Mouse (Mus musculus): Measurements from ENCODE around the gene Itga3. TPM values are rescaled to one million over a fixed set of nuclear protein-coding genes. Genes with fewer than 3 reads are reported as not detected.
A peak's percentile ranks its signal among the peaks of the same experiment; 100 is the strongest.

The Itga3 gene
- polyA plus RNA-seq, 1 experiment from 2014 or later, result 9.4 TPM

- Histone ChIP-seq H3K27me3 (ENCODE audit: control insufficient read depth, insufficient read depth, low read length) (no peaks in the 10 kb centered on the region), H3K27ac (replicated peaks in 1 of 2; ENCODE audit: control insufficient read depth in 1 of 2, insufficient read depth in 1 of 2, low read depth in 2 of 2, low read length in 2 of 2) (no peak overlapping the region), H3K4me2 (ENCODE audit: low read length) (no peak overlapping the region), H3K4me3 (ENCODE audit: control insufficient read depth in 1 of 2, insufficient read depth in 1 of 2, low read depth in 1 of 2, low read length in 2 of 2) (no peak overlapping the region), H3K36me3 (ENCODE audit: control insufficient read depth, insufficient read depth, low read length) (peaks cover 69% of the 10 kb centered on the region), H3K9ac (ENCODE audit: low read length) (no peak overlapping the region), H3K4me1 (ENCODE audit: control insufficient read depth in 2 of 2, insufficient read depth in 2 of 2, low read length in 2 of 2) (no peaks in the 10 kb centered on the region), H3K9me3 (ENCODE audit: control insufficient read depth, low read length) (no peaks in the 10 kb centered on the region)
- ATAC-seq (ENCODE audit: insufficient number of reproducible peaks, insufficient read depth, low FRiP score, low read depth), result no peak
- WGBS, result 55% methylated on average over 9 of the region's 9 CpGs
Measured at GRCm38 (mm10) chr11:95053062-95053461, 23.5 kb downstream of the Itga3 start.

DNA sequence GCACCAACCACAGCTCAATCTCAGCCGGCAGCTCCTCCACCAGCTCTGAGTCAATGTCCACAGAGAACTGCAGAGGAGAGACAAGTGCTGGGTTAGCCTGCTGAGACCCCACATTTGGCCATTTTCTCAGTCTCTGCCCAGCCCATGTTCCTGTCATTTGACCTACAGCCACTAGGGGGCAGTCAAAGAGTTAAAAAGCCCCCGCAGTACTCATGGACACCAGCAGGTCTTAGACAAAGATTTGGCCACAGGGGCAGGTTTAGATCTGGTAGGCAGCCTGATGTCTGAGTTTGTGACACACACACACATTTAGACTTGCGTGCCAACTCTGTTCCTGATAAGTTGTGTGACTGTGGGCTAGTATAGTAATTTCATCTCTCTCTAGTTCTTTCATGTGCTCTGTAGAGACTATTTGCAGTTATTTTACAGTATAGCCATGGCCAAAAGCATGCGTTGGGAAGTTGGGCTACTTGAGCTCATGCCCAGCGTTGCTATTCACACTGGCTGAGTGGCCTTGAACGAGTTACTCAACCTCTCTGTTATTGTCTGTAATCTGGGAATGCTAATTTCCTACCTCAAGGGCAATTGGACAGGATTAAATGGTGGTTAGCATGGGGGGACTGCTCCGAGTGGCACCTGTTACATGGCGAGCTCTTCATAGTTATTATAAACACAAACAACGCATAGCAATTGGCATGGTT, 29.5 kb downstream of the Itga3 start:
- Histone ChIP-seq H3K36me3 (ENCODE audit: control insufficient read depth, insufficient read depth, low read length) (peaks cover 41% of the 10 kb centered on the region), H3K27me3 (ENCODE audit: control insufficient read depth, insufficient read depth, low read length) (no peaks in the 10 kb centered on the region), H3K9ac (ENCODE audit: low read length) (no peak overlapping the region), H3K4me3 (ENCODE audit: control insufficient read depth in 1 of 2, insufficient read depth in 1 of 2, low read depth in 1 of 2, low read length in 2 of 2) (no peak overlapping the region), H3K4me1 (ENCODE audit: control insufficient read depth in 2 of 2, insufficient read depth in 2 of 2, low read length in 2 of 2) (no peaks in the 10 kb centered on the region), H3K4me2 (ENCODE audit: low read length) (no peak overlapping the region), H3K27ac (replicated peaks in 1 of 2; ENCODE audit: control insufficient read depth in 1 of 2, insufficient read depth in 1 of 2, low read depth in 2 of 2, low read length in 2 of 2) (no peak overlapping the region), H3K9me3 (ENCODE audit: control insufficient read depth, low read length) (no peaks in the 10 kb centered on the region)
- no peak for ATAC-seq (ENCODE audit: insufficient number of reproducible peaks, insufficient read depth, low FRiP score, low read depth)
- WGBS, result 51% methylated on average over 9 of the region's 9 CpGs

DNA sequence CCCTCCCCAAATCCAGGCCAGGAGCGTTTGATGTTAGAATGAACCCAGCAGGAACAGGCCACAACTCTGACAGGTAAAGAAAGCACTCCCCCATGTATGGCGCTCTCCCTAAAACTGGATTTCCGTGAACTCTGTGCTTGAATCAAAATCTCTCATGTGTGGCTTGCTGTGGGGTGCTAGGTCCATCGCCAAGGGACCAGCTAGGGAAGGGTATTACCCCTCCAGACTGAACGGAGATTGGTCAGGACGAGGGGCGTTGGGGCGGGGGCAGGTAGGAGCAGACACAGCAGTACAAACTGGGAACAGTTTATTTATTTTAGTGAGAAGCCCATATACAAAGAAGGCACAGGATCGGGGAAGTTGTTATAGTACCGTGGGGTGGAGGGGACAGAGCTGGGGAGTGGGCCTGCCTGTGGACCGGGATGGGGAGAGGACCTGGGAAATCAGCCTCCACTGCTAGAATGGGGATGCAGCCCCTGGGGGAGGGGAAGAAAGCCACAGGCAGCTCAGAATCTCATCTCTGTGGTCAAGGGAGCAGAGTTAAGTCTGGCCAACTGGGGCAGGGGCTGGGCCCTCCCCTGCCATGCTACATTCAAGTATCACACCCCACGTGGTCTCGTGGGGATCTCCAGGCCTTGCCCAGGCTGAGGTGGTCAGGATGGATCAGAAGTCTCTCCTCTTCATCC, 32.3 kb downstream of the Itga3 start:
- ATAC-seq (ENCODE audit: insufficient number of reproducible peaks, insufficient read depth, low FRiP score, low read depth), result no peak
- H3K9me3 ChIP-seq (ENCODE audit: control insufficient read depth, low read length), result no peaks in the 10 kb centered on the region
- H3K27ac ChIP-seq (replicated peaks in 1 of 2; ENCODE audit: control insufficient read depth in 1 of 2, insufficient read depth in 1 of 2, low read depth in 2 of 2, low read length in 2 of 2), result no peak overlapping the region

GRCm38 (mm10) chr11:95043608-95044007, 33.0 kb downstream of the Itga3 start:
- Histone ChIP-seq H3K27ac (replicated peaks in 1 of 2; ENCODE audit: control insufficient read depth in 1 of 2, insufficient read depth in 1 of 2, low read depth in 2 of 2, low read length in 2 of 2) (no peak overlapping the region), H3K9me3 (ENCODE audit: control insufficient read depth, low read length) (no peaks in the 10 kb centered on the region), H3K36me3 (ENCODE audit: control insufficient read depth, insufficient read depth, low read length) (peaks cover 27% of the 10 kb centered on the region), H3K4me2 (ENCODE audit: low read length) (no peak overlapping the region), H3K4me3 (ENCODE audit: control insufficient read depth in 1 of 2, insufficient read depth in 1 of 2, low read depth in 1 of 2, low read length in 2 of 2) (no peak overlapping the region), H3K9ac (ENCODE audit: low read length) (no peak overlapping the region), H3K4me1 (ENCODE audit: control insufficient read depth in 2 of 2, insufficient read depth in 2 of 2, low read length in 2 of 2) (peaks cover 6 to 12% of the 10 kb centered on the region in 2 experiments), H3K27me3 (ENCODE audit: control insufficient read depth, insufficient read depth, low read length) (no peaks in the 10 kb centered on the region)
- 54% methylated on average over 7 of the region's 7 CpGs for WGBS
- no peak for ATAC-seq (ENCODE audit: insufficient number of reproducible peaks, insufficient read depth, low FRiP score, low read depth)

More for the DNA sequence above, 32.3 kb downstream of the Itga3 start:
- no peak overlapping the region for H3K4me2 ChIP-seq (ENCODE audit: low read length)
- H3K27me3 ChIP-seq (ENCODE audit: control insufficient read depth, insufficient read depth, low read length), result no peaks in the 10 kb centered on the region
- H3K36me3 ChIP-seq (ENCODE audit: control insufficient read depth, insufficient read depth, low read length), result peaks cover 24% of the 10 kb centered on the region
- whole genome bisulfite sequencing, result 58% methylated on average over 11 of the region's 13 CpGs
- no peak overlapping the region for H3K9ac ChIP-seq (ENCODE audit: low read length)
- H3K4me1 ChIP-seq (ENCODE audit: control insufficient read depth in 2 of 2, insufficient read depth in 2 of 2, low read length in 2 of 2), result peaks cover 6 to 12% of the 10 kb centered on the region in 2 experiments
- no peak overlapping the region for H3K4me3 ChIP-seq (ENCODE audit: control insufficient read depth in 1 of 2, insufficient read depth in 1 of 2, low read depth in 1 of 2, low read length in 2 of 2)

DNA sequence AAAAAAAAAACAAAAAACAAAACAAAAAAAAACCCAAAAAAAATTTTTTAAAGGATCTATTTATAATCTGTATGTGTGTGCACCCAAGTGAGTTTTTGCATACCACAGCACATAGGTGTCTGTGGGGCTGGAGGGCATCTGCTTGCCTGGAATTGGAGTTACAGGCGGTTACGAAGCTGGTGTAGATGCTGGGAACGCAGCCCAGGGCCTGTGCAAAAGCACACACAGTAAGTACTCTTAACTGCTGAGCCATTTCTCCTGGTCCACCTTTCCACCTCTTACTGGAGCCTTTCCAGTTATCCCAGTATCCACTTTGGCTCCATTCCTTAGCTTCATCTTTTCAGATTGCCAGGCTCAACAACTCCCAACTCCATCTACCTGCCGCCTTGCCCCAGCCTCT, 33.5 kb downstream of the Itga3 start:
- Histone ChIP-seq H3K9me3 (ENCODE audit: control insufficient read depth, low read length) (no peaks in the 10 kb centered on the region), H3K4me3 (ENCODE audit: control insufficient read depth in 1 of 2, insufficient read depth in 1 of 2, low read depth in 1 of 2, low read length in 2 of 2) (no peak overlapping the region), H3K27ac (replicated peaks in 1 of 2; ENCODE audit: control insufficient read depth in 1 of 2, insufficient read depth in 1 of 2, low read depth in 2 of 2, low read length in 2 of 2) (no peak overlapping the region), H3K27me3 (ENCODE audit: control insufficient read depth, insufficient read depth, low read length) (no peaks in the 10 kb centered on the region), H3K9ac (ENCODE audit: low read length) (no peak overlapping the region), H3K36me3 (ENCODE audit: control insufficient read depth, insufficient read depth, low read length) (peaks cover 32% of the 10 kb centered on the region), H3K4me1 (ENCODE audit: control insufficient read depth in 2 of 2, insufficient read depth in 2 of 2, low read length in 2 of 2) (peaks cover 6 to 12% of the 10 kb centered on the region in 2 experiments), H3K4me2 (ENCODE audit: low read length) (no peak overlapping the region)
- 80% methylated on average over 4 of the region's 4 CpGs for WGBS
- no peak for ATAC-seq (ENCODE audit: insufficient number of reproducible peaks, insufficient read depth, low FRiP score, low read depth)

DNA sequence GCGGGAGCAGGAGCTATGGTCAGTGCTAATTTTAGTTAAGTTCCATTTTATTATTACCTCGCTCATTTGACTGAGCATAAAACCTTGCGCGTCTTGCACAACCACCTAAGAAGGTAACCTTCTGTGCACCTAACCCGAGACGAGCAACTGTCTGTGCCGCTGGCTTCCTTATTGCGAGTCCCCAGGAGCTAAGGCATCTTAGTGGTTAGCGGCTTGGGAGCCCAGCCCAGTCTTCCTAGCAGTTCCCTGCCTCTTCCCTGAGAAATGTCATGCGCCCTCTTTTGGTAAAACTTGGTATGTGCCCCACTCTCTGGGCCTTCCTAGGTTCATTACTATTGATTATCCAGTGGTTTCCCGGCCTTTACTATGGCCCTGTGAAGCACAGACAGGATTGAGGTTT, 34.5 kb downstream of the Itga3 start:
- peak overlapping the region; percentile 33 to 71; a peak in 3 of 4 replicates for H3K27ac ChIP-seq (replicated peaks in 1 of 2; ENCODE audit: control insufficient read depth in 1 of 2, insufficient read depth in 1 of 2, low read depth in 2 of 2, low read length in 2 of 2)
- ATAC-seq (ENCODE audit: insufficient number of reproducible peaks, insufficient read depth, low FRiP score, low read depth), result no peak
- H3K4me1 ChIP-seq (ENCODE audit: control insufficient read depth in 2 of 2, insufficient read depth in 2 of 2, low read length in 2 of 2), result peaks cover 6 to 12% of the 10 kb centered on the region in 2 experiments
- H3K9ac ChIP-seq (ENCODE audit: low read length), result peak overlapping the region; percentile 69
- H3K4me3 ChIP-seq (ENCODE audit: control insufficient read depth in 1 of 2, insufficient read depth in 1 of 2, low read depth in 1 of 2, low read length in 2 of 2), result peak overlapping the region; percentile 40 to 87
- peak overlapping the region; percentile 76 for H3K4me2 ChIP-seq (ENCODE audit: low read length)
- no peaks in the 10 kb centered on the region for H3K27me3 ChIP-seq (ENCODE audit: control insufficient read depth, insufficient read depth, low read length)
- 0% methylated on average over 11 of the region's 11 CpGs for WGBS
- peaks cover 42% of the 10 kb centered on the region for H3K36me3 ChIP-seq (ENCODE audit: control insufficient read depth, insufficient read depth, low read length)
- H3K9me3 ChIP-seq (ENCODE audit: control insufficient read depth, low read length), result no peaks in the 10 kb centered on the region

DNA sequence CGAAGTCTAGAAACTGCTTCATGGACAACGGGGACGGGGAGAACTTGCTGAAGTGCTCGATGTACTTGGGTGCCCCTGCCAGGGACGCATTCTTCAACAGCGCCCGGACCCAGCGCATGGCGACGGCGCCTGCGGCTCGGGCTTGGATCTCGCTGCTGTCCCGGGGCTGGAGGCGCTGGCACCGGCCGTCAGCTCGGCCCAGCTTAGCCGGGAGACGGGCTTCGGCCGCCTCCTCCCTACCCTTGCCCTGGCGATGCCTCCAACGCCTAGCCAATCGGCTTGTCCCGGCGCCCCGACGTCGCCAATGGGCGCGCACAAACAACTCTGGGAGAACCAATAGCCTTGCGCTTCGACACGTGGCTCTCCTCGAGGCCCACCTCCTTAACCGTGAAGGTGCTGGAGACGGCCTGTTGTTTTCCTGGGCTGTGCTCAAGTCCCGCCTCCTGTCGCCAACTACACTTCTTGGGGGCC, 35.4 kb downstream of the Itga3 start, which contains the start of gene Pdk2:
Gene Pdk2, minus strand, starts transcription at position 216 of the 471 bp plus-strand sequence.
- Histone ChIP-seq H3K9me3 (ENCODE audit: control insufficient read depth, low read length) (no peaks in the 10 kb centered on the region), H3K36me3 (ENCODE audit: control insufficient read depth, insufficient read depth, low read length) (peaks cover 47% of the 10 kb centered on the region), H3K27ac (replicated peaks in 1 of 2; ENCODE audit: control insufficient read depth in 1 of 2, insufficient read depth in 1 of 2, low read depth in 2 of 2, low read length in 2 of 2) (peak within 1 kb of the TSS; percentile 81 to 91), H3K4me3 (ENCODE audit: control insufficient read depth in 1 of 2, insufficient read depth in 1 of 2, low read depth in 1 of 2, low read length in 2 of 2) (peak within 1 kb of the TSS; percentile 78 to 87), H3K4me2 (ENCODE audit: low read length) (peak within 1 kb of the TSS; percentile 76), H3K4me1 (ENCODE audit: control insufficient read depth in 2 of 2, insufficient read depth in 2 of 2, low read length in 2 of 2) (peaks cover 6 to 12% of the 10 kb centered on the region in 2 experiments), H3K27me3 (ENCODE audit: control insufficient read depth, insufficient read depth, low read length) (no peaks in the 10 kb centered on the region), H3K9ac (ENCODE audit: low read length) (peak within 1 kb of the TSS; percentile 93)
- ATAC-seq (ENCODE audit: insufficient number of reproducible peaks, insufficient read depth, low FRiP score, low read depth), result peak; percentile 94
- under 1% methylated on average over 41 of the region's 41 CpGs for WGBS
